Mouse (Mus musculus) kidney, adult 10 weeks (tissue): ENCODE data around the gene Erf. TPM values are rescaled to one million over a fixed set of nuclear protein-coding genes. Genes with fewer than 3 reads are reported as not detected.

Source experiments
- polyA plus RNA-seq: library from polyadenylated mRNA; stranded (reverse); fragments of 350-450 nt; fragmentation: Illumina TruSeq; extraction: RNeasy Lipid Tissue Mini Kit (QIAGEN cat#74804); gene quantifications from one replicate; pipeline ENCODE4 v1.2.3, GENCODE M21; 2014; ENCODE audit warnings: low read depth, low replicate concordance

Erf gene
- polyA plus RNA-seq = 1.3 TPM

GRCm38 (mm10) chr7:25250141-25250972 lies at the start of gene Erf:
Gene Erf, minus strand, starts transcription at chr7:25250761.

DNA sequence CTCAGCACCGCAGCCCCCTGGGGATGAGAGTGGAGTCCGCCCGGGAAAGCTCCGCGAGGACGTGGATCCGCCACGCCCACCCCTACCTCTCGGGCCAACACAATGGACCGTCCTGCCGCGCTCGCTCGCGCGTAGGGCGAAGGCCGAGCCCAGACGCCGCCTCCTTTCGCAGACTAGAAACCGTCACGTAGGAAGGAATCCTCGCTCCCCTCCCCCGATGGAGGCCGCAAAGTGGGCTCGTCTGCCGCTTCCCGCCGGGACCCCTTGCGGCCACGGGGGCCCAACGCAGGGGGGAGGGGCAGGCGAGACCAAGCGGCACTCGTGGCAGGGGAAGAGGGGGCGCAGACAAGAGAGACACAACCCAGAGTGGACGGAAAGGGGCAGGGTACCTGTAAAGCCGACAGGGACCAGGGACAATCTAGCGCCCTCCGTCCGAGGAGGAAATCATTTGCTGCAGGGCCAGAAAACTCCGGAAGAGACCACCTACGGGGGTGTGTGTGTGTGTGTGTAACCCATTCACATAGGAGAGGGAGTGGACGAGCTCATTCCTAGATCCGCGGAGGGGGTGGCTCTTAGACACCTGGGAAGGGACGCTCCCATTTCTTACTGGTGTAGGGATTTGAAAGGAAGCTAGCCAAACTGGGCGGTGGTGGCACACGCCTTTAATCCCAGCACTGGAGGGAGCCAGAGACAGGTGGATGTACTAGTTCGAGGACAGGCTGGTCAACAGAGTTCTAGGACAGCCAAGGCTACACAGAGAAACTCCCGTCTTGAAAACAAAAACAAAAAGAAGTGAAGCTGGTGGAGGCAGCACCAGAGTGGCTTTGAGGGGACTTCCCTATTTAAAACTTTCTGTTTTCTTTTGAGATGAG lies 47.1 kb upstream of the Erf start, which contains the start of gene Pafah1b3:
Pafah1b3 (minus strand) TSS at position 533 of the 872 bp plus-strand sequence.

DNA sequence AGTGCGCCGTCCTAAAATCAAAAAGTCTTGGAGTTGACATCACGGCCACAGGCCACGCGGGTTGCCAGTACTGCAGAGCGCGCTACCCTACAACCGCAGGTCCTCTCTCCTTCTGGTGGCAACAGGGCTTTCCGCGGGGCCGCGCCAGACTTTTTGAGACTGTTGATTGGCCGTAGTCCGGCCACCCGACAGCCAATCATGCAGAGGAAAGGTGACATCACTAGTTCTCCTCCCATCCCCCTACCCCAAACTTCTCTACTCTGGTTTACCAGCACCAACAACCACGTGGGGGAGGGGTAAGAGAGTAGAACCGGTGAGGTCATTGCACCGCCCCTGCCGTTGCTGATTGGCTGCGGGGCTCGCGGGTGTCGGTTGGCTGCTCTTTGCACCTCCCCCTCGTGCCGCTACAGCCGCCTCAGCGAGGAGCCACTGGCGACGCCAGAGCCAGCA lies 16.8 kb upstream of the Erf start, which contains the start of gene Cic:
Cic (plus strand) TSS at position 404 of the 450 bp plus-strand sequence.

GRCm38 (mm10) chr7:25237249-25238014 lies 13.1 kb downstream of the Erf start, which contains the start of gene Gsk3a:
Gene Gsk3a, minus strand, starts transcription at chr7:25237851.

GRCm38 (mm10) chr7:25221102-25221883 lies 29.3 kb downstream of the Erf start, which contains the start of gene Zfp526:
Gene Zfp526, plus strand, starts transcription at chr7:25221425.

DNA sequence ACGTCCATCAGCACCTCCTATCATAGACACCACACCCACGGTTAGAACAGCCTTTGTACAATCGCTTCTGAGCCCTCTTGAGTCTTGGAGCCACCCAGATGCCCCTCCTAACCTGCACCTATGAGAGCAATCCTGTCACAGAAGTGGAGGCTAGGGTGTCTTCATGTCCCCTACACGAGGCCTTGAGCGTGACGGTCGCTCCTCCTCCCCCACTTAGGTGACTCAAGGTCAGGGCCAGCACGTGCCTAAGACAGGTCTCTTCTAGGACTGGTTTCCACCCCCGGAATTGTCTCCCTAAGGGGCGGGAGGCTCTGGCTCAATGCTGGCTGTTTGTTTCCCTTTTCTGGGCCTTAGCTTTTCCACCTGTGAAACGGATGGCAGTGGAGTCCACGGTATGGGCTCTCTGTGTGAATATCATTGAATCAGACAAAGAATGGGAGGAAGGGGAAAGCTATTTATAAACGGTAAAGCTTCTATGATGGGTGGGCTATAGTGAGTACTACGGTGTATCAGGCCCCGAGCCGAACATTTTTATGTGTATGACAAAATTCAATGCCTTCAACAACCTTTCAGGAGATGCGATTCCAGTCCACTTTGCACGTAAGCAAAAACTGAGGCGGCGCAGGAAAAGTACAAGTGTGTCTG lies 30.0 kb downstream of the Erf start, which contains the start of gene Dedd2:
Dedd2 (minus strand) TSS at position 159 of the 645 bp plus-strand sequence.

Other genes with a start within 250 kb of the Erf start
- not detected for gene Atp1a3, start 244.8 kb downstream of the Erf start, polyA plus RNA-seq
- not detected for gene Grik5, start 178.4 kb downstream of the Erf start, polyA plus RNA-seq
- 0.61 TPM for gene Zfp574, start 178.2 kb downstream of the Erf start, polyA plus RNA-seq
- gene Pou2f2, start 71.0 kb downstream of the Erf start, polyA plus RNA-seq = 0.20 TPM
- 0.69 TPM for gene Dedd2, start 30.1 kb downstream of the Erf start, polyA plus RNA-seq
- 0.69 TPM for gene Zfp526, start 29.3 kb downstream of the Erf start, polyA plus RNA-seq
- gene Gsk3a, start 12.9 kb downstream of the Erf start, polyA plus RNA-seq = 7.7 TPM
- gene Cic, start 16.9 kb upstream of the Erf start, polyA plus RNA-seq = 4.7 TPM
- 0.81 TPM for gene Pafah1b3, start 47.2 kb upstream of the Erf start, polyA plus RNA-seq
- gene Prr19, start 50.6 kb upstream of the Erf start, polyA plus RNA-seq = not detected
- gene Tmem145, start 55.3 kb upstream of the Erf start, polyA plus RNA-seq = not detected
- gene Megf8, start 66.4 kb upstream of the Erf start, polyA plus RNA-seq = 1.0 TPM
- not detected for gene Cnfn, start 119.0 kb upstream of the Erf start, polyA plus RNA-seq
- 0.49 TPM for gene Lipe, start 147.9 kb upstream of the Erf start, polyA plus RNA-seq
- gene Cxcl17, start 162.1 kb upstream of the Erf start, polyA plus RNA-seq = not detected
- 89.5 TPM for gene Ceacam1, start 226.8 kb upstream of the Erf start, polyA plus RNA-seq